Mouse (Mus musculus): ENCODE data around the gene Dnajb12. TPM values are rescaled to one million over a fixed set of nuclear protein-coding genes. Genes with fewer than 3 reads are reported as not detected.

Dnajb12 gene
- polyA plus RNA-seq, 1 experiment from 2014 or later: 20.6 TPM

GRCm38 (mm10) chr10:59919494-59920181 lies 40.3 kb downstream of the Dnajb12 start:
- Histone ChIP-seq H3K9me3 (ENCODE audit: control insufficient read depth, low read length) (no peaks in the 10 kb centered on the region), H3K9ac (no peak overlapping the region), H3K36me3 (replicated peaks; ENCODE audit: control insufficient read depth, insufficient read depth) (no peaks in the 10 kb centered on the region), H3K4me1 (replicated peaks; ENCODE audit: control insufficient read depth, insufficient read depth, low read length) (peaks cover 18% of the 10 kb centered on the region), H3K27ac (peak overlapping the region; percentile 75; the same call in 1 of the 2 replicates), H3K27me3 (ENCODE audit: control insufficient read depth, insufficient read depth, low read length) (no peaks in the 10 kb centered on the region), H3K4me2 (replicated peaks) (no peak overlapping the region), H3K4me3 (replicated peaks; ENCODE audit: low read length) (no peak overlapping the region)
- ATAC-seq (ENCODE audit: low FRiP score): no peak
- WGBS: 45% methylated on average over 15 of the region's 15 CpGs
- no peak for DNase-seq (ENCODE audit: low spot score)

- Histone ChIP-seq H3K4me1 (replicated peaks; ENCODE audit: control insufficient read depth, insufficient read depth, low read length) (peaks cover 18% of the 10 kb centered on the region), H3K4me2 (replicated peaks) (peak overlapping the region; percentile 66), H3K27ac (peak overlapping the region; percentile 75), H3K9ac (peak overlapping the region; percentile 63), H3K4me3 (replicated peaks; ENCODE audit: low read length) (peak overlapping the region; percentile 31), H3K36me3 (replicated peaks; ENCODE audit: control insufficient read depth, insufficient read depth) (no peaks in the 10 kb centered on the region), H3K27me3 (ENCODE audit: control insufficient read depth, insufficient read depth, low read length) (no peaks in the 10 kb centered on the region), H3K9me3 (ENCODE audit: control insufficient read depth, low read length) (no peaks in the 10 kb centered on the region)
- WGBS: 27% methylated on average over 7 of the region's 7 CpGs
- ATAC-seq (ENCODE audit: low FRiP score) (peak; percentile 13; the same call in 1 of the 2 replicates), DNase-seq (ENCODE audit: low spot score) (no peak)
Measured at GRCm38 (mm10) chr10:59920485-59920809, 41.1 kb downstream of the Dnajb12 start.

- Histone ChIP-seq H3K9me3 (ENCODE audit: control insufficient read depth, low read length) (no peaks in the 10 kb centered on the region), H3K27ac (peak overlapping the region; percentile 75), H3K4me1 (replicated peaks; ENCODE audit: control insufficient read depth, insufficient read depth, low read length) (peaks cover 18% of the 10 kb centered on the region), H3K4me3 (replicated peaks; ENCODE audit: low read length) (peak overlapping the region; percentile 31), H3K27me3 (ENCODE audit: control insufficient read depth, insufficient read depth, low read length) (no peaks in the 10 kb centered on the region), H3K36me3 (replicated peaks; ENCODE audit: control insufficient read depth, insufficient read depth) (no peaks in the 10 kb centered on the region), H3K9ac (peak overlapping the region; percentile 63), H3K4me2 (replicated peaks) (peak overlapping the region; percentile 66)
- DNase-seq (ENCODE audit: low spot score) (peak; percentile 67), ATAC-seq (ENCODE audit: low FRiP score) (peak; percentile 70)
- 3% methylated on average over 33 of the region's 33 CpGs for WGBS
Measured at GRCm38 (mm10) chr10:59920810-59921681, 41.7 kb downstream of the Dnajb12 start.

- Histone ChIP-seq H3K9me3 (ENCODE audit: control insufficient read depth, low read length) (no peaks in the 10 kb centered on the region), H3K4me1 (replicated peaks; ENCODE audit: control insufficient read depth, insufficient read depth, low read length) (peaks cover 18% of the 10 kb centered on the region), H3K36me3 (replicated peaks; ENCODE audit: control insufficient read depth, insufficient read depth) (no peaks in the 10 kb centered on the region), H3K4me2 (replicated peaks) (no peak overlapping the region), H3K27ac (no peak overlapping the region), H3K4me3 (replicated peaks; ENCODE audit: low read length) (no peak overlapping the region), H3K27me3 (ENCODE audit: control insufficient read depth, insufficient read depth, low read length) (no peaks in the 10 kb centered on the region), H3K9ac (no peak overlapping the region)
- DNase-seq (ENCODE audit: low spot score): no peak
- WGBS: 88% methylated on average over 2 of the region's 2 CpGs
- no peak for ATAC-seq (ENCODE audit: low FRiP score)
Measured at GRCm38 (mm10) chr10:59923493-59923892, 44.1 kb downstream of the Dnajb12 start.

- DNase-seq (ENCODE audit: low spot score) (no peak), ATAC-seq (ENCODE audit: low FRiP score) (no peak)
- Histone ChIP-seq H3K4me3 (replicated peaks; ENCODE audit: low read length) (no peak overlapping the region), H3K36me3 (replicated peaks; ENCODE audit: control insufficient read depth, insufficient read depth) (no peaks in the 10 kb centered on the region), H3K4me2 (replicated peaks) (no peak overlapping the region), H3K4me1 (replicated peaks; ENCODE audit: control insufficient read depth, insufficient read depth, low read length) (peaks cover 18% of the 10 kb centered on the region), H3K27me3 (ENCODE audit: control insufficient read depth, insufficient read depth, low read length) (no peaks in the 10 kb centered on the region), H3K9me3 (ENCODE audit: control insufficient read depth, low read length) (no peaks in the 10 kb centered on the region), H3K27ac (no peak overlapping the region), H3K9ac (no peak overlapping the region)
- 44% methylated on average over 3 of the region's 3 CpGs for WGBS
Measured at GRCm38 (mm10) chr10:59924305-59924704, 44.9 kb downstream of the Dnajb12 start.

GRCm38 (mm10) chr10:59929205-59929604 lies 49.8 kb downstream of the Dnajb12 start:
- Histone ChIP-seq H3K9me3 (ENCODE audit: control insufficient read depth, low read length) (no peaks in the 10 kb centered on the region), H3K4me2 (replicated peaks) (no peak overlapping the region), H3K4me3 (replicated peaks; ENCODE audit: low read length) (no peak overlapping the region), H3K36me3 (replicated peaks; ENCODE audit: control insufficient read depth, insufficient read depth) (no peaks in the 10 kb centered on the region), H3K9ac (no peak overlapping the region), H3K27ac (no peak overlapping the region), H3K27me3 (ENCODE audit: control insufficient read depth, insufficient read depth, low read length) (no peaks in the 10 kb centered on the region), H3K4me1 (replicated peaks; ENCODE audit: control insufficient read depth, insufficient read depth, low read length) (no peaks in the 10 kb centered on the region)
- DNase-seq (ENCODE audit: low spot score) (no peak), ATAC-seq (ENCODE audit: low FRiP score) (no peak)
- 89% methylated on average over 7 of the region's 7 CpGs for WGBS

- Histone ChIP-seq H3K27me3 (ENCODE audit: control insufficient read depth, insufficient read depth, low read length) (no peaks in the 10 kb centered on the region), H3K9ac (no peak overlapping the region), H3K27ac (peak overlapping the region; percentile 38; the same call in 1 of the 2 replicates), H3K4me1 (replicated peaks; ENCODE audit: control insufficient read depth, insufficient read depth, low read length) (no peaks in the 10 kb centered on the region), H3K36me3 (replicated peaks; ENCODE audit: control insufficient read depth, insufficient read depth) (no peaks in the 10 kb centered on the region), H3K4me2 (replicated peaks) (peak overlapping the region; percentile 25), H3K4me3 (replicated peaks; ENCODE audit: low read length) (no peak overlapping the region), H3K9me3 (ENCODE audit: control insufficient read depth, low read length) (no peaks in the 10 kb centered on the region)
- 31% methylated on average over 10 of the region's 10 CpGs for WGBS
- DNase-seq (ENCODE audit: low spot score): peak; percentile 74
- ATAC-seq (ENCODE audit: low FRiP score): peak; percentile 92
Measured at GRCm38 (mm10) chr10:59930996-59931395, 51.6 kb downstream of the Dnajb12 start.

GRCm38 (mm10) chr10:59932521-59932920 lies 53.2 kb downstream of the Dnajb12 start:
- no peak for ATAC-seq (ENCODE audit: low FRiP score)
- H3K4me3 ChIP-seq (replicated peaks; ENCODE audit: low read length): no peak overlapping the region
- H3K27me3 ChIP-seq (ENCODE audit: control insufficient read depth, insufficient read depth, low read length): no peaks in the 10 kb centered on the region
- no peaks in the 10 kb centered on the region for H3K4me1 ChIP-seq (replicated peaks; ENCODE audit: control insufficient read depth, insufficient read depth, low read length)
- H3K9ac ChIP-seq: no peak overlapping the region
- H3K4me2 ChIP-seq (replicated peaks): no peak overlapping the region
- H3K9me3 ChIP-seq (ENCODE audit: control insufficient read depth, low read length): no peaks in the 10 kb centered on the region
- no peak for DNase-seq (ENCODE audit: low spot score)
- no peaks in the 10 kb centered on the region for H3K36me3 ChIP-seq (replicated peaks; ENCODE audit: control insufficient read depth, insufficient read depth)
- WGBS: 84% methylated on average over 6 of the region's 6 CpGs
- no peak overlapping the region for H3K27ac ChIP-seq

GRCm38 (mm10) chr10:59934039-59934438 lies 54.7 kb downstream of the Dnajb12 start:
- Histone ChIP-seq H3K4me2 (replicated peaks) (no peak overlapping the region), H3K36me3 (replicated peaks; ENCODE audit: control insufficient read depth, insufficient read depth) (no peaks in the 10 kb centered on the region), H3K4me3 (replicated peaks; ENCODE audit: low read length) (no peak overlapping the region), H3K4me1 (replicated peaks; ENCODE audit: control insufficient read depth, insufficient read depth, low read length) (no peaks in the 10 kb centered on the region), H3K27me3 (ENCODE audit: control insufficient read depth, insufficient read depth, low read length) (no peaks in the 10 kb centered on the region), H3K9me3 (ENCODE audit: control insufficient read depth, low read length) (no peaks in the 10 kb centered on the region), H3K27ac (no peak overlapping the region), H3K9ac (no peak overlapping the region)
- ATAC-seq (ENCODE audit: low FRiP score) (no peak), DNase-seq (ENCODE audit: low spot score) (no peak)
- WGBS: 36% methylated on average over 3 of the region's 3 CpGs
